Comparison of ENCODE assay signal across 16 mouse cellular contexts in the genomic region with DNA sequence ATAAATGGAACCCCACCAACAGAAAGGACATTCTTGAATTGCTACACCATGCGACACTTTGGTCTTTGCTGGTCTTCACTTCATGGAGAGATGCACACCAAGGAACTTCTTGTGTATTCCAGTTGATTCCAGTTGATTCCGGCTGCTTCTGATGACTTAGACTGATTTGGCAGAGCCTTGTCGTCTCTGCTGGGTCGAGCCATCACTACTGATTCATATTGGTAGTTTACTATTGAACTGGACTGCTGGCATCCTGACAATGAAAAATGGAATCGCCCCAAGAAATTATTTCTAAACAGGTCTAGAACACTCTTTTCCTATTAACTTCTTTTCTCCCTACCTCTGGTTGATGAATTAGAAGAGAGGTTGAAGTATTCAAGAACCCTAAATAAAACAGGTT.
"Had no signal": no experiment of that assay in that cellular context is flagged by ENCODE, and none has a peak within 500 bp of the region (broad histone marks: within the 10 kb centered on the region; RNA-seq: fewer than 3 reads in every experiment).

No protein-coding gene starts in this region.

- H3K36me3 ChIP-seq: neural tube, embryonic 13.5 days; neural tube, embryonic 15.5 days; stomach, embryonic 15.5 days had no signal

- H3K4me3 ChIP-seq: neural tube, embryonic 13.5 days; neural tube, embryonic 15.5 days; stomach, embryonic 15.5 days had no signal

- H3K9ac ChIP-seq: neural tube, embryonic 13.5 days; neural tube, embryonic 15.5 days; stomach, embryonic 15.5 days had no signal

- DNase-seq: retina, postnatal 1 day; right cerebral cortex, adult 18-20 months; right cerebral cortex, postnatal 14 days; right cerebral cortex, postnatal 25 days; right cerebral cortex, postnatal 4 days; spleen, adult 18-20 months; thymus, adult 18-20 months; thymus, adult 2 months; thymus, postnatal 14 days; thymus, postnatal 25 days; thymus, postnatal 36 days; thymus, postnatal 4 days had no signal

- H3K27me3 ChIP-seq: neural tube, embryonic 13.5 days; neural tube, embryonic 15.5 days; stomach, embryonic 15.5 days had no signal

- H3K4me2 ChIP-seq: neural tube, embryonic 13.5 days; neural tube, embryonic 15.5 days; stomach, embryonic 15.5 days had no signal

- H3K27ac ChIP-seq: neural tube, embryonic 13.5 days; neural tube, embryonic 15.5 days; stomach, embryonic 15.5 days; stomach, postnatal 0 days had no signal

- H3K9me3 ChIP-seq: neural tube, embryonic 13.5 days; neural tube, embryonic 15.5 days; stomach, embryonic 15.5 days had no signal

- H3K4me1 ChIP-seq: neural tube, embryonic 13.5 days; neural tube, embryonic 15.5 days; stomach, embryonic 15.5 days had no signal
